Mouse (Mus musculus) heart, embryonic 12.5 days (tissue): ENCODE measurements at regions not wholly inside any gene's neighbourhood (a gene's known extent, or its start where the extent isn't known, plus 50 kb on each side); places are given as distances from the start of the nearest gene placed in this dataset.

Experiments used
- ATAC-seq: fragments of 200-750 bp; cut with Nextera tagmentation; 2 replicates; pipeline ENCODE4 v1.8.0; 2017; ENCODE audit warnings: moderate TSS enrichment, moderate library complexity; ENCODE audit not compliant: insufficient number of reproducible peaks, low FRiP score
- H3K27ac ChIP-seq: fragments of 300-500 bp; sonication (generic); 2 replicates; pipeline ENCODE4 v1.5.1; 2016; ENCODE audit warnings: mild to moderate bottlenecking, moderate library complexity; ENCODE audit not compliant: poor library complexity, severe bottlenecking
- H3K27me3 ChIP-seq: fragments of 300-500 bp; sonication (generic); replicated peaks from 2 replicates; pipeline ENCODE4 v1.6.1; 2016; ENCODE audit warnings: mild to moderate bottlenecking, moderate library complexity
- H3K36me3 ChIP-seq: fragments of 300-500 bp; sonication (generic); 2 replicates; pipeline ENCODE4 v1.6.1; 2016; ENCODE audit warnings: mild to moderate bottlenecking, moderate library complexity
- H3K4me1 ChIP-seq: fragments of 300-500 bp; sonication (generic); replicated peaks from 2 replicates; pipeline ENCODE4 v1.6.1; 2016; ENCODE audit warnings: mild to moderate bottlenecking
- H3K4me2 ChIP-seq: fragments of 300-500 bp; sonication (generic); 2 replicates; pipeline ENCODE4 v1.6.1; 2016; ENCODE audit warnings: mild to moderate bottlenecking, moderate library complexity
- H3K4me3 ChIP-seq: fragments of 300-500 bp; sonication (generic); 2 replicates; pipeline ENCODE4 v1.5.1; 2016; ENCODE audit warnings: mild to moderate bottlenecking
- H3K9ac ChIP-seq: fragments of 300-500 bp; sonication (generic); 2 replicates; pipeline ENCODE4 v1.6.1; 2016; ENCODE audit warnings: mild to moderate bottlenecking, moderate library complexity
- H3K9me3 ChIP-seq: fragments of 300-500 bp; sonication (generic); replicated peaks from 2 replicates; pipeline ENCODE4 v1.6.1; 2016; ENCODE audit warnings: mild to moderate bottlenecking, moderate library complexity
- WGBS: fragments of 180-500 bp; shearing (Covaris S2); methylation state at CpG from one replicate; pipeline ENCODE4 v1.1.7; 2016; 5-methylcytosine and 5-hydroxymethylcytosine counted together

DNA sequence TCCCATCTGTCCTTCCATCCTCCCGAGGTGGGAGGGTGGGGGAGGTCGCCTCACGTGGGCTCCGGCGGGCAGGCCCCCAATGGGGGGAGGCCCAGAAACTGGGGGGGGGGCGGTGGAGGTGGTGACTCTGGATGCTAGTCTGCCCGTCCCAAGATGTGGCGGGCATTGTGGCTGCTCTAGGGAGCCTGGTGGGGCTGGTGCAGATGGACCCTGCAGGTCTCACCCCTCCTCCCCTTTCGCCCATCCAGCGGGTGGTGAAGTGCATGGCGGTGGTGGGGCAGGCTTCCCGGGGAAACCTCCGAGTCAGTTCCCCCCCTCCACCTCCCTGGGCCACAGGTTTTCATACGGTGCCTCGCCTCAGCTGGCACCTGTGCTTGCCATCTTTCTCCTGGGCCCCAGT lies 88.6 kb downstream of the Inhba start:
- Histone ChIP-seq H3K9ac (no peak overlapping the region), H3K9me3 (peaks cover 30% of the 10 kb centered on the region), H3K36me3 (peaks cover 2% of the 10 kb centered on the region; the same call in 1 of the 2 replicates), H3K27me3 (no peaks in the 10 kb centered on the region), H3K4me2 (no peak overlapping the region), H3K4me1 (no peaks in the 10 kb centered on the region), H3K27ac (no peak overlapping the region), H3K4me3 (no peak overlapping the region)
- 77% methylated on average over 12 of the region's 15 CpGs for WGBS
- ATAC-seq = 0 out of 2 replicates have a peak, but pooled peaks have one; percentile 53

DNA sequence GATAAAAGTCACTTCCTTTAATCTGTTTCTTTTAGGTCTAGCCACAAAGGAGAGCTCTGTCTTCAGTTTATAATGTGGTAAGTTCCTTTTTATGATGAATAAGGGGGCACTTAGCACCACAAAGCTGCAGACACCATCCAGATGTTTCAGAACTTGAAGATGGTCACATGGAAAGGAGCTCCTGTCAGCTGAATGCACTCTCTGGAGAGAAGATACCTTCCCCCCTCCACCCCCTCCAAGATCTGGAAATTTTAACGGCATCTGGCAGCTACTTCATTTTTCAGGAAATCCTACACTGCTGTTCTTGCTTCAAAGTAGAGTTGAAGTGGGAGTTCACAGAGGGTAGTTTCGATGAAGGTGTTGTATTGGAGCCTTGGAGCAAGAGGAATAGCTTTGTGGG lies 103.2 kb downstream of the Inhba start:
- no peaks in the 10 kb centered on the region for H3K36me3 ChIP-seq
- ATAC-seq = no peak
- H3K27me3 ChIP-seq = no peaks in the 10 kb centered on the region
- H3K9me3 ChIP-seq = no peaks in the 10 kb centered on the region
- H3K9ac ChIP-seq = no peak overlapping the region
- no peak overlapping the region for H3K4me3 ChIP-seq
- WGBS = 59% methylated on average over 2 of the region's 2 CpGs
- no peak overlapping the region for H3K4me2 ChIP-seq
- H3K27ac ChIP-seq = no peak overlapping the region
- H3K4me1 ChIP-seq = no peaks in the 10 kb centered on the region

DNA sequence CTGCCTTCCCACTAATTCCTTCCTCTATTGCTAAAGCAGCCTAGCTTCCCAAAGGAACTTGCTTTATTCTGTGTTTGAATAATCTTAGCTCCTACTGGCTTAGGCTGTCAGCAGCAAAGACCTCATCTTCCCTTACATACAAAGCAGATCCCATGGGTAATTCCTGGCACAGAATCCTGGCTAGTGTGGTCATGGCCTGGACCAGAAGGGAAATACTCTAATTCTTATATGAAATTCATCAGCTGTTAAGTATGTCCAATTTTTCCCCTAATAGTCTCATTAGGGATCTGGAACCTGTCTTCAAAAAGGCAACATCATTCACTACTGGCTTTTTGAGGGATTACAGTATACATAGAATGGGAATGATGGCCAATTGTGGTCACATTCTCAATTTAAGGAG lies 135.0 kb downstream of the Inhba start:
- no peaks in the 10 kb centered on the region for H3K4me1 ChIP-seq
- H3K9me3 ChIP-seq = no peaks in the 10 kb centered on the region
- H3K4me2 ChIP-seq = no peak overlapping the region
- ATAC-seq = no peak
- no peak overlapping the region for H3K27ac ChIP-seq
- H3K36me3 ChIP-seq = no peaks in the 10 kb centered on the region
- no peak overlapping the region for H3K4me3 ChIP-seq
- no peaks in the 10 kb centered on the region for H3K27me3 ChIP-seq
- no peak overlapping the region for H3K9ac ChIP-seq

DNA sequence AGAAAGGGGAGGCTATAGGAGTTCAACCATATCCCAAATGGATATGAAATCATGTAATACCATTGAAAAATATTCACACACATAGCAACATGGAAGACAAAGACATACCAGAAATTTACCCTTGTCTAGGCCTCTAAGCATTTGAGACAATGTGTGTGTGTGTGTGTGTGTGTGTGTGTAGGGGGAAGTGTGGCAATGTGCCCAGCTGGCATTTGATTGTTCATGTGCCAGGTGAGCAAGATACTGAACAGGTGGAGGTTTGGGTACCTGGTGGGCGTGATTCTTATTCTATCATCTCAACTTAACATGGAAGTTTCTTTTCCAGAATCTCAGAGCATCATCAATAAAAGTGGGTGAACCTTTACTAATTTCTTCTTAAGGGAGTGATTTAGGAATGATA lies 143.3 kb downstream of the Inhba start:
- Histone ChIP-seq H3K4me1 (no peaks in the 10 kb centered on the region), H3K4me2 (no peak overlapping the region), H3K36me3 (no peaks in the 10 kb centered on the region), H3K9ac (no peak overlapping the region), H3K9me3 (no peaks in the 10 kb centered on the region), H3K27ac (no peak overlapping the region), H3K4me3 (no peak overlapping the region), H3K27me3 (no peaks in the 10 kb centered on the region)
- no peak for ATAC-seq
- 81% methylated on average over 1 of the region's 1 CpGs for WGBS

DNA sequence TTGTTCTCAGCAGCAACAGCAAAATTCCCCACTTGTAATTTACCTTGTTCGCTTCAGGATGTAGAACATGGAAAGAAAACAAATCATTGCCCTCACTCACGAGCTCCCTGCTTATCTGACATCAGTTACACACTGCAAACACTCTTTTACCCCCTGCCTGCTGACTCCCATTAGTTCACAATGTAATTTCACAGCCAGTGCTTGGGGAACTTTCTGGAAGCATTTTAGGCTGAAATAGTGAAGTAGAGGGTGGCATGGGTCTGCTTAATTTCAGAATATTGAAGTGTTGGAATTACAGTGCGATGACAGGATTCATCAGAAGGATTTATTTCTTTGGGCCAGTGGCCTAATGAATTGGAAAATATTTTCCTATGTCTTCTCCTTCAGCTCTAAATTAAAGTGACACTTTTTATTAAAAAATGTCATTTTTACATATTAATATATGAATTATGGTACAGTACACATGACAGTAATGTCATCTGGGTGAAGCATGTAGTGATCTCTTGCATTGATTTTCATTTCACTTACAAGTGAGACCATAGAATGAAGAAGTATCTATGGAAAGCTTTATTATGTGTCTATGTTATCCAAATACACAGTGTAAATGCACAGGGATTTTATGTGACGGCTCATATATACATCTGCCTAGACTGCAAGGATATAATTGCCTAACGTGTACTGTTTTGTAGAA lies 153.7 kb downstream of the Inhba start:
- peaks cover 5% of the 10 kb centered on the region; the same call in 1 of the 2 replicates for H3K4me1 ChIP-seq
- no peak overlapping the region for H3K9ac ChIP-seq
- H3K27ac ChIP-seq = no peak overlapping the region
- H3K9me3 ChIP-seq = no peaks in the 10 kb centered on the region
- no peaks in the 10 kb centered on the region for H3K36me3 ChIP-seq
- no peak overlapping the region for H3K4me2 ChIP-seq
- H3K27me3 ChIP-seq = no peaks in the 10 kb centered on the region
- WGBS = 62% methylated on average over 5 of the region's 5 CpGs
- H3K4me3 ChIP-seq = no peak overlapping the region
- no peak for ATAC-seq

DNA sequence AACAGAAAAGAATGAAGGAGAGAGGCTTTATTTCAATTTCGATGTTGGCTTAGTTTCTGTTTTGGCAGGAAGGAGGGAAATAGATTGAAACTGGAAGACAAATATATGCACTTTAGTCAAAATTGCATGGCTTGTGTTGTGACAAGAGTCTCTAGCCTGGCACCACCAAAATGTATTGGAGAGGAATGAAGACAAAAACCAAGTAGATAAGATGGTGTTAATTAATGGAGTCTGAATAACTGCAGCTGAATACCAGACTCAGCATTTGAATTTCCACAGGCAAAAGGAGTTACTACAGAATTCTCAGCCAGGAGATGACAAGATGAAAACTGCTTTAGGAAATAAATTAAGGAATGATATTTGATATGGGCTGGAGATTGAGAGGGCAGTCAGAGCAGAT lies 185.0 kb downstream of the Inhba start:
- no peaks in the 10 kb centered on the region for H3K27me3 ChIP-seq
- H3K9ac ChIP-seq = no peak overlapping the region
- 80% methylated on average over 1 of the region's 1 CpGs for WGBS
- ATAC-seq = no peak
- no peaks in the 10 kb centered on the region for H3K36me3 ChIP-seq
- no peaks in the 10 kb centered on the region for H3K9me3 ChIP-seq
- H3K4me3 ChIP-seq = no peak overlapping the region
- no peaks in the 10 kb centered on the region for H3K4me1 ChIP-seq
- no peak overlapping the region for H3K4me2 ChIP-seq
- no peak overlapping the region for H3K27ac ChIP-seq

DNA sequence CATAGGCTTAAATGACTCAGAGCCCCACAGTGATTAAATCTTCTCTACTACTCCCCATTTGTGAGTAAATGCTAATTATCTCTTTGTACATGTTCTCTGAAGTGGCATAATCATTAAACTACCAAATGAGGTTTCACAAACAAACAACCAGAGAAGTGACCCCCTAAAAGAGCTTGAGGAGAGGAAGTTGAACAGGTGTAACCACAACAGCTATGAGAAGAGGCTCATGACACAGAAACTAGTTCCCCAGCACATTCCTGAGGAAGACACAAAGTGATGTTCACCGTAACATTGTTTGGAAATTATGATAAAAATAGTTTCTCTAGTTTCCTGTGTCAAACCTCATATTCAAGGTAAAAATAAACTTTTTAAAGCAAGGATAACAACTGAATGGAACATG lies 188.4 kb downstream of the Inhba start:
- H3K4me3 ChIP-seq = no peak overlapping the region
- WGBS = 84% methylated on average over 1 of the region's 1 CpGs
- H3K4me2 ChIP-seq = no peak overlapping the region
- H3K36me3 ChIP-seq = no peaks in the 10 kb centered on the region
- no peak overlapping the region for H3K9ac ChIP-seq
- no peak for ATAC-seq
- no peaks in the 10 kb centered on the region for H3K4me1 ChIP-seq
- no peaks in the 10 kb centered on the region for H3K9me3 ChIP-seq
- H3K27me3 ChIP-seq = no peaks in the 10 kb centered on the region
- no peak overlapping the region for H3K27ac ChIP-seq

DNA sequence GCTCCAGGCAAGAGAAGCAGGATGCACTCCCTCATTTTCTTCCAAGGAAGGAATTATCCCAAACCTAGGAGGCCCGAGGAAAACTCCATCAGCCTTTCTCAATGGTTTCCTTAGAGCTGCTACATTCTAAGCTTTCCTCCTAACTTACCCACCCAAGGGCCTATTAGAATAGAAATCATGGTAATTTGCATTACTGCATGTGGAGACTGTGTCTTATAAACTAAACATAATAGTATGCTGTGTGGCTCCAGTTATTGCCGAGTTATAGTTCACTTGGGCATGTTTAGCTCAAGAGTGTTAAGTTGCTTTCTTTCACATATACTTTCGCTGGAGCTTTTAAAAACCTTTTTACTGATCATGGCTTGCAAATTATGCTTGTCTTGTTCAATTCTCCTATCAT lies 191.5 kb downstream of the Inhba start:
- Histone ChIP-seq H3K36me3 (no peaks in the 10 kb centered on the region), H3K27ac (no peak overlapping the region), H3K27me3 (no peaks in the 10 kb centered on the region), H3K4me1 (no peaks in the 10 kb centered on the region), H3K4me3 (no peak overlapping the region), H3K9me3 (no peaks in the 10 kb centered on the region), H3K9ac (no peak overlapping the region), H3K4me2 (no peak overlapping the region)
- ATAC-seq = no peak
- WGBS = 71% methylated on average over 3 of the region's 3 CpGs

DNA sequence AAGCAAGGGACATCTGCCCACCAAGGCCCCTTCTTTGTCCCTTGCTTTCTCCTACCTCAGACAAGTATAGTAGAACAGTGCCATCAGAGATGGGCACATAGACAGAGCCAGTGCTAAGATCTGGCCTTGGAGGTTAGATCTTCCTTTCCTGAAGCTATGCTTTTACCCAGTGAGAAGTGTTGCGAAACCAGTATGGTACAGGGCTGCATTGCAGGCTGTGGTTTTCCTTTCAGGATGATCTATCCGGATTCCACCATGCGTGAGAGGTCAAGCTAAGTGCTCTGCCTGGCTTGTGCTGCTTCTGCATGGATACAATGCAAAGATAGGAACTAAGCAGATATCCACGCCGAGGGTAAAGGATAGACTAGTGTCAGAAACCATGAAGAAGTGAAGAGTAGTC lies 192.4 kb downstream of the Inhba start:
- H3K4me1 ChIP-seq = no peaks in the 10 kb centered on the region
- H3K9ac ChIP-seq = no peak overlapping the region
- 80% methylated on average over 5 of the region's 5 CpGs for WGBS
- H3K4me2 ChIP-seq = no peak overlapping the region
- no peaks in the 10 kb centered on the region for H3K9me3 ChIP-seq
- no peaks in the 10 kb centered on the region for H3K36me3 ChIP-seq
- ATAC-seq = no peak
- H3K4me3 ChIP-seq = no peak overlapping the region
- no peak overlapping the region for H3K27ac ChIP-seq
- no peaks in the 10 kb centered on the region for H3K27me3 ChIP-seq

DNA sequence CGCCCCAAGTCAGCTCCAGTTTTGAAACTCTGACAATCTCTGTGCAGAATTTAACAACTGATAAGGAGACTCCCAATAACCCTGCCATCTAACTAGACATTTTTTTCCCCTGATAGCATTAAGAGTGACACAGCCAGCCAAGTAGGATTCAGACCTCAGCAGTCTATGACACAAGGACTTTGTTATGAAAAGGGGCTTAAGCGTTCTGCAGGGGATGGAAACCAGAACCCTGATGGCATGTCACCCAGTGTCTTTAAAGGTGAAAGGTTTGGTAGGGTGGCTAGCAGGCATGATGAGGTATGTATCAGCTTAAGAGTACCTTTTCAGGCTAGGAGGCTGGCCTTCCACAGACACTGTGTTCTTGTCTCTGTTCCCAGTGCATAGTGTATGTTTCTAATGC lies 199.8 kb downstream of the Inhba start:
- no peaks in the 10 kb centered on the region for H3K9me3 ChIP-seq
- no peaks in the 10 kb centered on the region for H3K27me3 ChIP-seq
- H3K36me3 ChIP-seq = no peaks in the 10 kb centered on the region
- WGBS = 23% methylated on average over 2 of the region's 2 CpGs
- no peak overlapping the region for H3K9ac ChIP-seq
- H3K27ac ChIP-seq = no peak overlapping the region
- H3K4me1 ChIP-seq = peaks cover 7% of the 10 kb centered on the region; the same call in 1 of the 2 replicates
- no peak overlapping the region for H3K4me3 ChIP-seq
- H3K4me2 ChIP-seq = no peak overlapping the region
- no peak for ATAC-seq

DNA sequence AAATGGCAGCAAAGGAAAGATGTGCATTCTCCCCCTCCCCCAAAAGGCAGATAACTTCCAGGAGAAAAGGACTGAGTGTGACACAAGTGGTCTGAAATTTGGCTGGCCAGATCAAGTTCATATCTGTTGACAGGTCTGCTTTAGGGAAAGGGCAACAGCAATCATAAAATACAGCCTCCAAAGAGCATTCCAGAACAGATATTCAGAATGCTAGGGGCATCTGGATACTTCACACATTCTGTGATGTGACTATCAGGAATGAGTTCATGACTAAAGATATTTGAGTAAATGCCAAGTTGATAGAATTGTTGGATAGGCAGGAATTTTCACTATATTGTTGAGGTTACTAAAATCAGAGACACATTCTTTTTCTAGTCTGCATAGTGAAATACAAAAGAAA lies 208.2 kb downstream of the Inhba start:
- no peaks in the 10 kb centered on the region for H3K27me3 ChIP-seq
- no peak overlapping the region for H3K27ac ChIP-seq
- peaks cover 3% of the 10 kb centered on the region; the same call in 1 of the 2 replicates for H3K4me1 ChIP-seq
- H3K9me3 ChIP-seq = no peaks in the 10 kb centered on the region
- no peak overlapping the region for H3K4me2 ChIP-seq
- H3K4me3 ChIP-seq = no peak overlapping the region
- no peak for ATAC-seq
- no peaks in the 10 kb centered on the region for H3K36me3 ChIP-seq
- H3K9ac ChIP-seq = no peak overlapping the region

DNA sequence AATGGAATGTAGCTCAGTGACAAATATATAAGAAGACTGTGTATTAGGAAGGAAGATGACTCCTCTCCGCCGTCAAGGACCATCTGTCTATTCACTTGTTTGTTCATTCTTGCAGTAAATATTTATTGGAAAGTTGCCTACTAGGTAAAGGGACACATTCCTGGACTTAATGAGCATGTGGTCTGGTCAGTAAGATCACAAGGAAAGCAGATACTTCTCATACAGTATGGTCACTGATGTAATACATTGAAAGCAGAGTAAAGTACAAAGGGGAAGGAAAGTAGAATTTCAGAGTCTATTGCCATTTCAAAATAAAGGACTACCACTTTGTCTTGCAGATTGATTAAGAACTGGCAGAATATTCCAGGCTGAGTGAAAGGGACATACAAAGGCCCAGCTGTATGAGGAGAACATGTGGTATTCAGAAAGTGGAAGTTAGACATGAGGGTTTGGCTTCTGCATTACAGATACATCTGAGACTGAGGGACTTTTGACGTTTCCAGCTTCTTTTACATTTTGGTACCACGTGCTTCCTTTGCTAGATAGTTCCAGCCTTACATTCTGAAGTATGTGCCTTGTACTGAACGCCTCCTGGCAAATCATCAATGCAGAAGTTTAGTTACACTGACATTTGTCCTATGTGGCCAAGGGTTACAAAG lies 211.4 kb downstream of the Inhba start:
- no peaks in the 10 kb centered on the region for H3K27me3 ChIP-seq
- ATAC-seq = no peak
- 68% methylated on average over 5 of the region's 5 CpGs for WGBS
- H3K4me3 ChIP-seq = no peak overlapping the region
- H3K4me1 ChIP-seq = peaks cover 3% of the 10 kb centered on the region; the same call in 1 of the 2 replicates
- no peak overlapping the region for H3K4me2 ChIP-seq
- no peaks in the 10 kb centered on the region for H3K9me3 ChIP-seq
- H3K36me3 ChIP-seq = no peaks in the 10 kb centered on the region
- no peak overlapping the region for H3K9ac ChIP-seq
- H3K27ac ChIP-seq = no peak overlapping the region
